Mouse (Mus musculus): ENCODE data around the gene Vapa. TPM values are rescaled to one million over a fixed set of nuclear protein-coding genes. Genes with fewer than 3 reads are reported as not detected.

Gene Vapa
- total and polyA plus RNA-seq, 3 experiments, result 56.7 to 507 (median 85.3) TPM

GRCm38 (mm10) chr17:65597857-65598486 is 15.4 kb downstream of the Vapa start:
- DNase-seq (ENCODE audit: low read depth, low spot score), result no peak
- no peak for TF ChIP-seq UBTF (IDR thresholded peaks at IDR 0.05; ENCODE audit: borderline replicate concordance, insufficient read depth, low read depth, low read length)
- no peak for TF ChIP-seq E2F4 (IDR thresholded peaks at IDR 0.05; ENCODE audit: borderline replicate concordance, low read depth, low read length)
- no peak for TF ChIP-seq ZMIZ1 (IDR thresholded peaks at IDR 0.05; ENCODE audit: low read depth, low read length)
- TF ChIP-seq ZKSCAN1 (IDR thresholded peaks at IDR 0.05; ENCODE audit: low read depth, low read length), result no peak
- TF ChIP-seq CTCF (IDR thresholded peaks at IDR 0.05 in 2 of 3, conservative IDR thresholded peaks at IDR 0.05 in 1 of 3; ENCODE audit: control insufficient read depth in 1 of 3, insufficient read depth in 1 of 3, low read depth in 2 of 3, low read length in 3 of 3, poor library complexity in 1 of 3, severe bottlenecking in 1 of 3), result no peak
- TF ChIP-seq MEF2A (IDR thresholded peaks at IDR 0.05; ENCODE audit: extremely low read depth, insufficient replicate concordance, low read depth, low read length, poor library complexity, severe bottlenecking), result no peak
- no peak for TF ChIP-seq ZNF384 (IDR thresholded peaks at IDR 0.05; ENCODE audit: low read depth, low read length)
- no peaks in the 10 kb centered on the region for H3K27me3 ChIP-seq (ENCODE audit: control insufficient read depth in 1 of 2, insufficient read depth in 2 of 2, low read length in 2 of 2)
- peaks cover 48% of the 10 kb centered on the region for H3K79me2 ChIP-seq (ENCODE audit: control insufficient read depth, insufficient read depth, low read length, poor library complexity)
- peaks cover 0 to 6% of the 10 kb centered on the region in 2 experiments; a peak in 3 of 4 replicates for H3K4me1 ChIP-seq (ENCODE audit: control insufficient read depth in 1 of 2, insufficient read depth in 2 of 2, low read length in 2 of 2)
- H3K36me3 ChIP-seq (ENCODE audit: control insufficient read depth in 1 of 2, insufficient read depth in 2 of 2, low read length in 2 of 2), result peaks cover 12 to 14% of the 10 kb centered on the region in 2 experiments
- no peak overlapping the region for H3K9ac ChIP-seq (ENCODE audit: control insufficient read depth, low read depth, low read length, poor library complexity, severe bottlenecking)
- H3K27ac ChIP-seq (ENCODE audit: control insufficient read depth, low read depth, low read length), result no peak overlapping the region
- H3K9me3 ChIP-seq (replicated peaks; ENCODE audit: insufficient read depth, low read length), result no peaks in the 10 kb centered on the region
- no peak overlapping the region for H3K4me3 ChIP-seq (ENCODE audit: control insufficient read depth in 1 of 2, insufficient read depth in 1 of 2, low read depth in 2 of 2, low read length in 2 of 2)

GRCm38 (mm10) chr17:65594687-65595086 is 18.7 kb downstream of the Vapa start:
- peaks cover 33% of the 10 kb centered on the region for H3K79me2 ChIP-seq (ENCODE audit: control insufficient read depth, insufficient read depth, low read length, poor library complexity)
- H3K27ac ChIP-seq (ENCODE audit: control insufficient read depth, low read depth, low read length), result no peak overlapping the region
- TF ChIP-seq E2F4 (IDR thresholded peaks at IDR 0.05; ENCODE audit: borderline replicate concordance, low read depth, low read length) (no peak), RAD21 (IDR thresholded peaks at IDR 0.05; ENCODE audit: low read depth, low read length) (no peak), GABPA (IDR thresholded peaks at IDR 0.05; ENCODE audit: low read depth, low read length) (no peak), ZKSCAN1 (IDR thresholded peaks at IDR 0.05; ENCODE audit: low read depth, low read length) (no peak), SMC3 (IDR thresholded peaks at IDR 0.05; ENCODE audit: low read depth, low read length) (no peak), MXI1 (IDR thresholded peaks at IDR 0.05; ENCODE audit: low read depth, low read length) (no peak), ELF1 (IDR thresholded peaks at IDR 0.05; ENCODE audit: low read depth, low read length) (no peak), TAL1 (IDR thresholded peaks at IDR 0.05; ENCODE audit: low read length) (no peak), JUND (IDR thresholded peaks at IDR 0.05; ENCODE audit: low read depth, low read length) (no peak), ZC3H11A (IDR thresholded peaks at IDR 0.05; ENCODE audit: low read depth, low read length) (no peak), MEF2A (IDR thresholded peaks at IDR 0.05; ENCODE audit: extremely low read depth, insufficient replicate concordance, low read depth, low read length, poor library complexity, severe bottlenecking) (no peak), CHD2 (IDR thresholded peaks at IDR 0.05; ENCODE audit: low read length) (no peak), POLR2AphosphoS5 (IDR thresholded peaks at IDR 0.05; ENCODE audit: borderline replicate concordance, low read depth, low read length) (no peak), MAZ (IDR thresholded peaks at IDR 0.05; ENCODE audit: low read depth, low read length) (no peak)
- peaks cover 0 to 2% of the 10 kb centered on the region in 2 experiments; a peak in 2 of 4 replicates for H3K4me1 ChIP-seq (ENCODE audit: control insufficient read depth in 1 of 2, insufficient read depth in 2 of 2, low read length in 2 of 2)
- H3K27me3 ChIP-seq (ENCODE audit: control insufficient read depth in 1 of 2, insufficient read depth in 2 of 2, low read length in 2 of 2), result no peaks in the 10 kb centered on the region
- H3K36me3 ChIP-seq (ENCODE audit: control insufficient read depth in 1 of 2, insufficient read depth in 2 of 2, low read length in 2 of 2), result peaks cover 6 to 32% of the 10 kb centered on the region in 2 experiments
- H3K9me3 ChIP-seq (replicated peaks; ENCODE audit: insufficient read depth, low read length), result no peaks in the 10 kb centered on the region
- no peak for DNase-seq (ENCODE audit: low read depth, low spot score)
- H3K9ac ChIP-seq (ENCODE audit: control insufficient read depth, low read depth, low read length, poor library complexity, severe bottlenecking), result no peak overlapping the region
- no peak overlapping the region for H3K4me3 ChIP-seq (ENCODE audit: control insufficient read depth in 1 of 2, insufficient read depth in 1 of 2, low read depth in 2 of 2, low read length in 2 of 2)
